Mouse (Mus musculus) hindbrain, embryonic 13.5 days (tissue): ENCODE results near the gene Hdac7. TPM values are rescaled to one million over a fixed set of nuclear protein-coding genes. Genes with fewer than 3 reads are reported as not detected.

ENCODE experiments used
- ATAC-seq: fragments of 200-750 bp; cut with Nextera tagmentation; 2 replicates; pipeline ENCODE4 v1.8.0; 2017; ENCODE audit warnings: moderate TSS enrichment; ENCODE audit not compliant: low FRiP score
- H3K27ac ChIP-seq: fragments of 300-500 bp; sonication (generic); 2 replicates; pipeline ENCODE4 v1.5.1; 2015; ENCODE audit warnings: inconsistent platforms, mild to moderate bottlenecking, moderate library complexity
- H3K27me3 ChIP-seq: fragments of 300-500 bp; sonication (generic); 2 replicates; pipeline ENCODE4 v1.6.1; 2015; ENCODE audit warnings: mild to moderate bottlenecking, inconsistent platforms
- H3K36me3 ChIP-seq: fragments of 300-500 bp; sonication (generic); 2 replicates; pipeline ENCODE4 v1.6.1; 2015; ENCODE audit warnings: mild to moderate bottlenecking, inconsistent platforms
- H3K4me1 ChIP-seq: fragments of 300-500 bp; sonication (generic); replicated peaks from 2 replicates; pipeline ENCODE4 v1.6.1; 2015; ENCODE audit warnings: inconsistent platforms
- H3K4me2 ChIP-seq: fragments of 300-500 bp; sonication (generic); 2 replicates; pipeline ENCODE4 v1.6.1; 2015; ENCODE audit warnings: inconsistent platforms, mild to moderate bottlenecking, moderate library complexity
- H3K4me3 ChIP-seq: fragments of 300-500 bp; sonication (generic); 2 replicates; pipeline ENCODE4 v1.5.1; 2015; ENCODE audit warnings: mild to moderate bottlenecking, inconsistent platforms
- H3K9ac ChIP-seq: fragments of 300-500 bp; sonication (generic); 2 replicates; pipeline ENCODE4 v1.6.1; 2015; ENCODE audit warnings: mild to moderate bottlenecking, inconsistent platforms
- H3K9me3 ChIP-seq: fragments of 300-500 bp; sonication (generic); 2 replicates; pipeline ENCODE4 v1.6.1; 2016; ENCODE audit warnings: inconsistent platforms
- WGBS: fragments of 180-500 bp; shearing (Covaris S2); methylation state at CpG from one replicate; pipeline ENCODE4 v1.1.7; 2015; 5-methylcytosine and 5-hydroxymethylcytosine counted together
- polyA plus RNA-seq: library from polyadenylated mRNA; unstranded; fragments of >200 nt; fragmentation: Nextera tagmentation; extraction: Ambion mirVana; gene quantifications from 2 replicates; pipeline ENCODE4 v1.2.1, GENCODE M21; 2015

The Hdac7 gene
- polyA plus RNA-seq, 1 experiment from 2014 or later: 27.9 TPM

DNA sequence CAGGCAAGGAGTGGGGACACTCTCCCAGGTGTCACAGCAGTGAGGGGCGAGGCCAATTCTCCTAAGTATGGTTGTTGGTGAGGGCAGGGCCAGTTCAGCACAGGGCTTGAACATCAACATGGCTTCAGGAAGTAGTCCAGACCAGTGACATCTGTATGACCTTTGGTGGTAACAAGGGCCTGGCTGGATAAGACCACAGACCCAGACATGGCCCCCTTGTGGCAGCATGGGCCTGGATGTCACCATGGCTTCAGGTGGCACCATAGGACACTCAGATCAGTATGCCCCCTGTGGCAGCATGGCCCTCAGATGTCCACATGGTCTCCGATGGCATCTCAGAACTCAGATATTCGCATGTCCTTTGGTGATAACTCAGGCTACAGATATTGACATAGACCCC lies 8.0 kb upstream of the Hdac7 start:
- Histone ChIP-seq H3K4me3 (no peak overlapping the region), H3K4me1 (no peaks in the 10 kb centered on the region; the same call in 1 of the 2 replicates), H3K27ac (no peak overlapping the region), H3K36me3 (no peaks in the 10 kb centered on the region), H3K27me3 (no peaks in the 10 kb centered on the region), H3K9me3 (no peaks in the 10 kb centered on the region), H3K9ac (no peak overlapping the region), H3K4me2 (no peak overlapping the region)
- 93% methylated on average over 3 of the region's 3 CpGs for WGBS
- ATAC-seq: no peak

DNA sequence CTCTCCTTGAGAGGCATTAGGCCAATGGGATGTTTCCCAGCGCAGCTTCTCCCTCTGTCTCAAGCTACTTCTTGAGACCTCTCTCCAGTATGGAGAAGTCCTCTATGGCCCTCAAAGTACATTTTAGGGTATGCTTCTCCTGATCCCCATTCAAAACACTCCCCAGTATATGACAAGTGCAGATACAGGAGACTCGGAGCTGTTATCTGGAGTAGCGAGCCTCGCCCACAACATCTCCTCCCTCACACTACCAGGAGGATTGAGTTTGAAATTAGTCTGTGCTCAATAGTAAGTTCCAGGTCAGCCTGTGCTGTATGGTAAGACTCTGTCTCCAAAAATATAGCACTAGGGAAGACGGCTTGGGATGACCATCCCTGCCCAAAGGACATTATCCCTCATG lies 6.7 kb upstream of the Hdac7 start:
- no peaks in the 10 kb centered on the region for H3K9me3 ChIP-seq
- no peak overlapping the region for H3K9ac ChIP-seq
- H3K4me2 ChIP-seq: no peak overlapping the region
- no peak overlapping the region for H3K27ac ChIP-seq
- no peaks in the 10 kb centered on the region; the same call in 1 of the 2 replicates for H3K4me1 ChIP-seq
- H3K4me3 ChIP-seq: no peak overlapping the region
- 92% methylated on average over 5 of the region's 5 CpGs for WGBS
- H3K36me3 ChIP-seq: no peaks in the 10 kb centered on the region
- H3K27me3 ChIP-seq: no peaks in the 10 kb centered on the region
- no peak for ATAC-seq

DNA sequence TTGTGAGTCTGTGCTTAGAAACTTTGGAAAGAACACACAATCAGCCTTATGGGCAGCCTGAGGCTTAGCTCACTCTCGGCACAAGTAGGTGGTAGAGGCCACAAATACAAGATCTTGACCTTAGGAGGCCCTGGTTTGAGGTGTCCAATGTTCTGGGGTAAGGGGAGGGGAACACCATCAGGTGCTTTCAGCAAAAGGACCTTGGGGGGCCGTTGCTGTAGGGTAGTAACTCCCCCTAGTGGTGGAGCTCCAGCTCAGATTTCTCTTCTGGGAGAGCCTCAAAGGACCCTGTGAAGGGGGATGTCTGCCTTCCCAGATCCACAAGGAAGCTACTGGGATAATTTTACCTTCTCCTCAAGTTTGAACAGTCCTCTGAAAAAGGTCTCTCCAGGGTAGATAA lies 6.1 kb upstream of the Hdac7 start:
- H3K4me1 ChIP-seq: no peaks in the 10 kb centered on the region; the same call in 1 of the 2 replicates
- H3K4me3 ChIP-seq: no peak overlapping the region
- no peaks in the 10 kb centered on the region for H3K36me3 ChIP-seq
- H3K27me3 ChIP-seq: no peaks in the 10 kb centered on the region
- no peak overlapping the region for H3K9ac ChIP-seq
- no peak overlapping the region for H3K27ac ChIP-seq
- WGBS: 24% methylated on average over 2 of the region's 2 CpGs
- no peak overlapping the region for H3K4me2 ChIP-seq
- H3K9me3 ChIP-seq: no peaks in the 10 kb centered on the region
- ATAC-seq: no peak

DNA sequence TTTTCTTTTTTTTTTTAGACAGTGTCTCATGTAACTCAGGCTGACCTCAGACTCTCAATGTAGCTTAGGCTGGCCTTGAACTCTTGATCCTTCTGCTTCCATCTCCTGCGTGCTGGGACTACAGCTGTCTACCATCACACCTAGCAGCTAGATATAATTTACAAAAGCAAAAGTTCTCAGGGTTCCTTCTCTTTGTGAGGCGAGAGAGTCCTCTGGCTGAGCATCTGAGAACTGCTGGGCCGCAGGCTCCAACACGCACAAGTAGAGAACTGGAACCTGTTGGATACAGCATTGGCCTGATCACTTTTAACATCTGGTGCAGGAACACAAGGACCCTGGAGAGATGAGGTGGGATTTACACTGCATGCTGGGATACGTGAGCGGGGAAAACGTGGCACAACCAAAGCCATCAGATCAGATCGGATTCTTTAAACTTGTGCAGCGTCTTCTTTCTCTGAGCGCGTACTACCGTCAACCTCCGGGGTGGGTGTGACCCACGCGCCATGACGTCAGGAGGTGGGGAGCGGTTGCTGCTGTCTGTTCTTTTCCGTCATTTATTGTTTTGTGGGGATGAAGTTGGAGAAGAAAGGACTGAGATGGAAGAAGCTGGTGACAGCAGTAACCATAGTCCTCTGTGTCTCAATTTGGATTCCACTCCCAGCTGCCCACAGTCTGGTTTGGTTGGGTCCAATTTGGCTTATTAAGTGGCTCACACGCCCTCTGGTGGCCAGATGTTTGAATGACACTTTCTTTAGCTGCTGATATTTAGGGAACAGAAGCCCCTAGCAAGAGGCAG lies 5.0 kb upstream of the Hdac7 start:
- Histone ChIP-seq H3K4me2 (peak overlapping the region; percentile 56), H3K36me3 (no peaks in the 10 kb centered on the region), H3K9ac (peak overlapping the region; percentile 46; the same call in 1 of the 2 replicates), H3K4me1 (no peaks in the 10 kb centered on the region; the same call in 1 of the 2 replicates), H3K9me3 (no peaks in the 10 kb centered on the region), H3K27me3 (no peaks in the 10 kb centered on the region), H3K27ac (peak overlapping the region; percentile 3; the same call in 1 of the 2 replicates), H3K4me3 (peak overlapping the region; percentile 33)
- ATAC-seq: peak; percentile 65
- WGBS: 9% methylated on average over 19 of the region's 19 CpGs

DNA sequence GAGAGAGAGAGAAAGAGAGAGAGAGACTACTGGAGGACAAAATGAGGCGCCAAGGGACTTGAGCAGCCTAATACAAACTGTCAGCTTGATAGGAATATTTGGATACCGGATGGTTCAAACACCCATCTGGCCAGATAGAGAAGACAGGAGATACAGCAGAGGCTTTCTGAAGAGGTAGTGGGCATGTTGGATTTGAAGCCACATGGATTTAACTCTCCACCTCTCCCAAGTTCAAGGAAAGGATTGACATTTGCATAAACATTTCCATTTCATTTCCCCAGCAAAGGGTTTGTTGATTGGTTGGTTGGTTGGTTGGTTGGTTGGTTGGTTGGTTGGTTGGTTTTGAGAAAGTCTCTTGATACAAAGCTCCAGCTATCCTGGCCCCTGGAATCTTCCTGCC lies 3.6 kb upstream of the Hdac7 start:
- no peaks in the 10 kb centered on the region for H3K9me3 ChIP-seq
- no peak overlapping the region for H3K9ac ChIP-seq
- H3K4me3 ChIP-seq: no peak overlapping the region
- no peak overlapping the region for H3K27ac ChIP-seq
- ATAC-seq: no peak
- H3K36me3 ChIP-seq: no peaks in the 10 kb centered on the region
- H3K27me3 ChIP-seq: no peaks in the 10 kb centered on the region
- H3K4me1 ChIP-seq: no peaks in the 10 kb centered on the region; the same call in 1 of the 2 replicates
- WGBS: 100% methylated on average over 2 of the region's 2 CpGs
- no peak overlapping the region for H3K4me2 ChIP-seq

DNA sequence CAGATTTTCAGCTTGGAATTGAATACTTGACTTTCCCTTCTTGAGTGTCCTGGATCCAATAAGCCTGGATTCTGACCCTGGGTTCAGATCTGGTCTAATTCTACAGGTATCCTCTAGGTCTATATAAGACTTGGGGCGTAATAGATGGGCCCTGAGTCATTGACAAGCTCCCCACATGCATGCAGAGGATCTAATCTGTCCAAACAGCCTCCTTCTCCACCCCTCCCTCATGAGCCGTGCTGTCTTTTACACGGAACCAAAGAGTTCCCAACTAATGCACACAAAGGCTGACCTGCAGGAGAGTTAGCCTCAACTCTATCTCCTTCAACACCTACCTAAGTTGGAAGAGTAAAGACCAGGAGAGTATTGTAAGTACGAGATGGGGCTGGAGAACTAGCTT lies 3.0 kb upstream of the Hdac7 start:
- H3K9ac ChIP-seq: no peak overlapping the region
- H3K4me3 ChIP-seq: no peak overlapping the region
- H3K9me3 ChIP-seq: no peaks in the 10 kb centered on the region
- no peak overlapping the region for H3K4me2 ChIP-seq
- H3K36me3 ChIP-seq: no peaks in the 10 kb centered on the region
- H3K4me1 ChIP-seq: no peaks in the 10 kb centered on the region; the same call in 1 of the 2 replicates
- no peak overlapping the region for H3K27ac ChIP-seq
- 86% methylated on average over 4 of the region's 4 CpGs for WGBS
- ATAC-seq: no peak
- no peaks in the 10 kb centered on the region for H3K27me3 ChIP-seq

DNA sequence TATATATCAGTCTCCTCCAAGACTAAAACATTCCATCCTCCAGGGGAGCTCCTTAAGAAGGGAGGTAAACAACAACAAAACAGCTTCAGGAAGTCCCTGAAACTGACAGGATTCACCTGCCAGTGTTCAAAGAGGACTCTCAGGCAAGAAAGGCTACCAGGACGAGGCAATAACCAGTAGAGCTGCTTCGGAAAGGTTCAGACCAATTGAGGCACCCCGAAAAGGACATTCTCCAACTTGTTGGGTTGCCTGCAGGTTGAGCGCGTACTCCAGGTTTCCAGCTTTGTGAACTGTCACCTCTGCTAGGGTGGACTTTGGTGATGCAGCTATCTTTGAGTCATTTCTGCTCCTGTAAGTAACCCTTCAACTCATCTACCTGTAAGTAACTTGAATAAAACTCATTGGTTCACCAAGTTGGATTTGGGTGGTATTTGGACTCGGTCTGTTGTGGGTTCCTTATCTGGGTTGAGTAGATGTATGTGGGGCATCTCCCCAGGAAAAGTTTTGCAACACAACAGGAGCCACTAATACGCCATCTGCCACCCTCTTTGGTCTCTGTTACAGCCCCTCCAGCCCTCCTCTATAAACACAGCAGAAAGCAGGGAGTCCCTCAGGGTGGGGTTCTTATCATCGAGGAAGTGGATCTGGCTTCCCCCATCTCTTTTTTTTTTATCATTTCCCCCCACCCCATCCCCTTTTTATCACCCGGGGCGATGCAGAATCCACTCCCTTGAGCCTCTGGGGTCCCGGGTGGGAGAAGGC lies 2.0 kb upstream of the Hdac7 start:
- ATAC-seq: no peak
- no peaks in the 10 kb centered on the region; the same call in 1 of the 2 replicates for H3K4me1 ChIP-seq
- 91% methylated on average over 11 of the region's 11 CpGs for WGBS
- no peak overlapping the region for H3K4me3 ChIP-seq
- no peaks in the 10 kb centered on the region for H3K36me3 ChIP-seq
- H3K27ac ChIP-seq: no peak overlapping the region
- no peak overlapping the region for H3K9ac ChIP-seq
- H3K27me3 ChIP-seq: no peaks in the 10 kb centered on the region
- H3K4me2 ChIP-seq: no peak overlapping the region
- H3K9me3 ChIP-seq: no peaks in the 10 kb centered on the region

DNA sequence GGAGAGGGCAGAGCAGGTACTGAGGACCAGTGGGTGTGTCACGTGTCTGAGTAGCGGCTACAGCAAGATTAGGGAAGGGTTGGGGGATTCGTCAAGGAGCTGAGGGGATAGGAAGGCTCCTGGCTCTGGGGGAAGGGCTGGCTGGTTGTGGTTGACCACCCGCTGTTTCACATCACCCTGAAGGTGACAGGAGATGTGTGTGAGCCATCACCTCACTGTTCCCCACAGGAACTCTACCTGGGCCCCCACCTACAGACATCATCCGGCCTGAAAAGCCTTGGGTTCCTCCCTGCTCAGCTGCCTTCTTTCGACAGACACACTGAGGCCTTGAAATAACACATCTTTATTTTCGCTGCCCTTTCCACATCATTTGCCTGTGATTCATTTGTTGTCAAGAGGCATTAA lies 1.1 kb downstream of the Hdac7 start:
- 79% methylated on average over 7 of the region's 7 CpGs for WGBS
- H3K27ac ChIP-seq: no peak overlapping the region

DNA sequence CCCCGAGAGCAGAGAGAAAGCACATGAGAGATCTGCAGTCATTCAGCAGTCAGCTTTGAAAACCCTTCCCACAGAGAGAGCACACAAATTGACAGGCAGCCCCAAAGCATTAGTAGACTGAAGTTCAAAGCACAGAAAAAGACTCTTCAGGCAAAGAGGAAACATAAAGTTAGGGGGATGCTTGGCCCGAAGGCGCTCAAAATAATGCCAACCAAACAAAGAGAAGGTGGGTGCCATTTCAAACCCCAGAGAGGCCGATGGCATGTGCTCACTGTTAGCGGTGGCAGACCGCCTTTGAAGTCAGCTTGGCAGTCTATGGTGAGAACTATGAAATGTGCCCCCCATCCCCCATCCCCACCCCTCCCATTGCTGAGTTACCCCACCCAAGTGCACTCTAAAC lies 2.2 kb downstream of the Hdac7 start:
- no peak for ATAC-seq
- no peaks in the 10 kb centered on the region for H3K36me3 ChIP-seq
- WGBS: 90% methylated on average over 6 of the region's 6 CpGs
- H3K27ac ChIP-seq: no peak overlapping the region
- H3K4me1 ChIP-seq: peaks cover 12% of the 10 kb centered on the region; the same call in 1 of the 2 replicates
- no peak overlapping the region for H3K9ac ChIP-seq
- no peaks in the 10 kb centered on the region for H3K27me3 ChIP-seq
- H3K4me2 ChIP-seq: no peak overlapping the region
- no peak overlapping the region for H3K4me3 ChIP-seq
- H3K9me3 ChIP-seq: no peaks in the 10 kb centered on the region

More for the DNA sequence above, 1.1 kb downstream of the Hdac7 start:
- Histone ChIP-seq H3K4me2 (no peak overlapping the region), H3K27me3 (no peaks in the 10 kb centered on the region), H3K4me3 (no peak overlapping the region), H3K36me3 (no peaks in the 10 kb centered on the region), H3K9ac (no peak overlapping the region), H3K4me1 (peaks cover 5% of the 10 kb centered on the region; the same call in 1 of the 2 replicates), H3K9me3 (no peaks in the 10 kb centered on the region)
- ATAC-seq: no peak

DNA sequence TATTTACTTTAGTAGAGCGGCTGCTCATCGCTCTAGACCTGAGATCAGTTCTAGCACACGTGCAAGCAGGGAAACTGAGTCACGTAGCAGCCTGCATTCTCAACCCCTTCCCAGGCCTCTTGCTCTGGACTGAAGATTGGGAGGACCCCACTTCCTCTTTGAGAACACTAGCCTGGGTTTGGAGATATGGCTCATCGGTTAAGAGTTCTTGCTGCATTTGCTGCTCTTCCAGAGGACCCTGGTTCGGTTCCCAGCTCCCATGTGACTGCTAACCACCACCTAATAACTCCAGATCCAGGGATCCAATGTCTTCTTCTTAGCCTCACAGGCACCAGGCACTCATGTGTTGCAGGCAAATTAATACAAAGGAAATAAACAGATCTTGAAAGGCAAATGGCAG lies 2.9 kb downstream of the Hdac7 start:
- Histone ChIP-seq H3K27ac (no peak overlapping the region), H3K4me1 (peaks cover 12% of the 10 kb centered on the region; the same call in 1 of the 2 replicates), H3K9ac (no peak overlapping the region), H3K4me3 (no peak overlapping the region), H3K36me3 (no peaks in the 10 kb centered on the region), H3K9me3 (no peaks in the 10 kb centered on the region), H3K4me2 (no peak overlapping the region), H3K27me3 (0 out of 2 replicates have a peak, but pooled peaks cover 2% of the 10 kb centered on the region)
- ATAC-seq: no peak
- WGBS: 92% methylated on average over 6 of the region's 6 CpGs

DNA sequence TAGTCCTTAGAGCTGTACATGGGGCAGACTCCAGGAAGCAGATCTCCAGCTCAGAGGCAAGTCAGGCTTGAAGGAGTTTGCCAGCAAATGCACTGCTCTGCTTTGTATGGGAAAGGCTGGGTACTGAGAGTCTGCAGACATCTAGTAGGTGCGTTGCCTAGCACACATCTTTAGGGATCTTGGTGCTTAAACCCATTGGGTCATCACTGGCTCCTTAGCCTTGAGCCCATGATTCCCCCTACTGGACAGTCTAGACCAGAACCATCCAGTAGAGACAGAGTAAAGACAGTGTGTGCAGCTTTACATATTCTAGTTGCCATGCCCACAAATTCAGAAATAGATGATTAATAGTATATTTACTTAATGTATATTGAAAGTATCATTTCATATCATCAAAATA lies 3.5 kb downstream of the Hdac7 start:
- 91% methylated on average over 1 of the region's 1 CpGs for WGBS
- H3K27ac ChIP-seq: no peak overlapping the region
- no peak for ATAC-seq
- 0 out of 2 replicates have a peak, but pooled peaks cover 2% of the 10 kb centered on the region for H3K27me3 ChIP-seq
- H3K4me1 ChIP-seq: peaks cover 15% of the 10 kb centered on the region
- no peak overlapping the region for H3K4me2 ChIP-seq
- no peak overlapping the region for H3K4me3 ChIP-seq
- no peaks in the 10 kb centered on the region for H3K9me3 ChIP-seq
- H3K9ac ChIP-seq: no peak overlapping the region
- no peaks in the 10 kb centered on the region for H3K36me3 ChIP-seq

DNA sequence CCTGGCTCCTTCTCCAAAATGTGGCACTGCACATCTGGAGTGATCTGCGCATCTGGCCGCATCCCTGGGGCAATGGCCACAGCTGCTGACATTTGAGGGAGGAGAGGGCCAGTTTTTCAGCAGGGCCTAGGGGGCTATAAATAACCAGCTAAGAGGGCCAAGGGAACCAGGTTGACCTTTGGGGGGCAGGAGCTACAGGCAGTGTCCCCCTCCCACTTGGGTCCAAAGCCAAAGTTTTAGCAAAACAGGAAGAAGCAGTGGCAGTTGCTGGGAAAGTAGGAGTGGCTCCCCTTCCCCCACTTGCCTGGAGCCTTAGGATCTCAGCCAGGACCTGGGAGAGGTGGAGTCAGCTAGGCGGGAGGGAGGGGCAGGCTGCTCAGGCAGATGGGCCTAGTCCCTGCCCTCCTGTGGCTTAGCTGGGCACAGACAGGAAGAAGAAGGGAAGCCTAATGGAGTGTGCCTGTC lies 4.3 kb downstream of the Hdac7 start:
- Histone ChIP-seq H3K4me2 (no peak overlapping the region), H3K27ac (no peak overlapping the region), H3K27me3 (0 out of 2 replicates have a peak, but pooled peaks cover 2% of the 10 kb centered on the region), H3K9me3 (no peaks in the 10 kb centered on the region), H3K4me3 (no peak overlapping the region), H3K9ac (no peak overlapping the region), H3K4me1 (peaks cover 15% of the 10 kb centered on the region), H3K36me3 (no peaks in the 10 kb centered on the region)
- 0 out of 2 replicates have a peak, but pooled peaks have one; percentile 61 for ATAC-seq
- 57% methylated on average over 3 of the region's 3 CpGs for WGBS
